Mouse (Mus musculus) urinary bladder, adult 2 months (tissue): ENCODE results near the gene Theg. TPM values are rescaled to one million over a fixed set of nuclear protein-coding genes. Genes with fewer than 3 reads are reported as not detected.

ENCODE experiments used
- DNase-seq: peaks from one replicate; pipeline ENCODE4 v3.0.0; 2022; ENCODE audit warnings: low spot score
- polyA plus RNA-seq: library from polyadenylated mRNA; depleted of rRNA; stranded (reverse); fragments of >200 nt; gene quantifications from 2 replicates; pipeline ENCODE4 v1.2.3, GENCODE M21; 2012; rRNA removed

Gene Theg
- polyA plus RNA-seq, result not detected in 2 replicates

- DNase-seq, result no peak
Measured at GRCm38 (mm10) chr10:79587061-79587751, at the start of gene Theg. Theg (minus strand) TSS chr10:79587331.

- DNase-seq, result no peak
Measured at GRCm38 (mm10) chr10:79636287-79636686, 49.2 kb upstream of the Theg start.

GRCm38 (mm10) chr10:79633006-79633777 is 46.1 kb upstream of the Theg start:
- no peak for DNase-seq

GRCm38 (mm10) chr10:79631432-79631831 is 44.3 kb upstream of the Theg start:
- no peak for DNase-seq

- no peak for DNase-seq
Measured at GRCm38 (mm10) chr10:79628377-79628776, 41.2 kb upstream of the Theg start.

GRCm38 (mm10) chr10:79626156-79626555 is 39.0 kb upstream of the Theg start:
- no peak for DNase-seq

- no peak for DNase-seq
Measured at GRCm38 (mm10) chr10:79625398-79625797, 38.3 kb upstream of the Theg start.

- DNase-seq, result no peak
Measured at GRCm38 (mm10) chr10:79623950-79624349, 36.8 kb upstream of the Theg start.

GRCm38 (mm10) chr10:79616376-79616775 is 29.2 kb upstream of the Theg start:
- no peak for DNase-seq

GRCm38 (mm10) chr10:79615860-79616259 is 28.7 kb upstream of the Theg start:
- no peak for DNase-seq

GRCm38 (mm10) chr10:79614305-79614643 is 27.1 kb upstream of the Theg start:
- DNase-seq, result no peak

GRCm38 (mm10) chr10:79613578-79614304 is 26.6 kb upstream of the Theg start, which contains the start of gene C2cd4c:
C2cd4c (minus strand) TSS chr10:79614025.
- DNase-seq, result no peak

- DNase-seq, result no peak
Measured at GRCm38 (mm10) chr10:79612192-79613135, 25.3 kb upstream of the Theg start.

- DNase-seq, result no peak
Measured at GRCm38 (mm10) chr10:79611296-79611695, 24.2 kb upstream of the Theg start.

GRCm38 (mm10) chr10:79609276-79609675 is 22.1 kb upstream of the Theg start:
- DNase-seq, result no peak

GRCm38 (mm10) chr10:79607892-79608291 is 20.8 kb upstream of the Theg start:
- no peak for DNase-seq

- DNase-seq, result no peak
Measured at GRCm38 (mm10) chr10:79606537-79606936, 19.4 kb upstream of the Theg start.

GRCm38 (mm10) chr10:79597936-79598230 is 10.8 kb upstream of the Theg start:
- DNase-seq, result no peak

- no peak for DNase-seq
Measured at GRCm38 (mm10) chr10:79597051-79597935, 10.2 kb upstream of the Theg start.

- DNase-seq, result no peak
Measured at GRCm38 (mm10) chr10:79595590-79595929, 8.4 kb upstream of the Theg start.
